Mouse (Mus musculus) adrenal gland, adult 18-20 months (tissue): ENCODE measurements around the gene Trmt1l. TPM values are rescaled to one million over a fixed set of nuclear protein-coding genes. Genes with fewer than 3 reads are reported as not detected.
"Not testable (repeated sequence)": the region's sequence is repeated elsewhere in the genome, so short reads cannot be mapped to it uniquely, and the experiment has no call there.

Experiments
- DNase-seq, 2 experiments: peaks; one replicate each; pipeline ENCODE4 v3.0.0; 2021 to 2022; ENCODE audit warnings: low spot score in 2 of 2
- long read RNA-seq, 2 experiments: library from polyadenylated mRNA; stranded (forward); transcript quantifications; one replicate each; pipeline ENCODE4 v2.0.0; 2021
- total RNA-seq, 2 experiments: library from RNA; stranded (reverse); gene quantifications; 1 replicate in 1 of 2; 2 replicates in 1 of 2; pipeline ENCODE4 v1.2.3; 2021

Gene Trmt1l
- total RNA-seq = 10 to 100 TPM; 30.1 to 31.5 TPM
- long read RNA-seq, experiment 1, transcript Trmt1l-201 (15 exons, 2,749 nt) = major isoform, 18 of 27 reads
- long read RNA-seq, experiment 1, partial matches to known transcripts = 1 of 27 reads
- long read RNA-seq, experiment 1, other reads (novel, unspliced or antisense) = 6 of 27 reads
- long read RNA-seq, experiment 2, transcript Trmt1l-201 (15 exons, 2,749 nt) = major isoform, 31 of 50 reads
- long read RNA-seq, experiment 2, partial matches to known transcripts = 4 of 50 reads
- long read RNA-seq, experiment 2, other reads (novel, unspliced or antisense) = 12 of 50 reads

DNA sequence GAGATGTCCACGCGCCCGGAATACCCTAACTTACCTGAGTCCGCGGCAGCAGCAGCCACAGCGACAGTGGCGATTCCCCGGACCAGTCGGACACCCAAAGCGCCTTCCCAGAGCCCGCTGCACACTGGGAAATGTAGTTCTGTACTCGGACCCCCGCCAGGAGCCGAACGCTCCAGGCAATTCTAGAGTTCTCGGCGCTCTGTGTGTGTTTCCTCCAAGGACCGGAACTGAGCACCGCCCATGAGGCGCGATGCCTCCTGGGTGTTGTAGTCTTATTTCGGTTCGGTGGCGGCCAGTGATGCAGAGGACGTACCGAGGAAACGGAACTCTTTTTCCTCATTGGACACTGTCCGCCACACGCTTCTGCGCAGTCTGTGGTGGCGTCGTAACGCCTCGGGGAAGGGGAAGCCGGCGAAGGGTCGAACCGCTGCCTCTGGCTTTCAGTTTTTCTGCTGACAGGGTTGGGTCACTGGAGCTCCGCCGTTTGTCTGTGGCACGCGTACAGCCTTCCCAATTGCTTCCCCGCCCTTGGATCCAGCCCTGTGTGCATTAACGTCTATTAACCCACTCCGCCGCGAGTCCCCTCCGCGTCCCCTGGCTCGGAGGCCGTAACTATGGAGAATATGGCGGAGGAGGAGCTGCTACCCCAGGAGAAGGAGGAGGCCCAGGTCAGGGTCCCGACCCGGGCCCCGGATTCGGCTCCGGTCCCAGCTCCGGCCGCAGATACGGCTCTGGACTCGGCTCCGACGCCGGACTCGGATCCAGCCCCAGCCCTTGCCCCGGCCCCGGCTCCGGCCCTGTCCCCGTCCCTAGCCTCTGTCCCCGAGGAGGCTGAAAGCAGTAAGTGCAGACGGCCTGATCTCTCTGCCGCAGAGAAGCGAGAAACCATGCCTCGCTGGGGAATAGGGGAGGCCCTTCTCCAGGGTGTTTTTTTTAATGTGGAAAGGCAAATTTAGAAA lies at the start of gene Trmt1l, which contains the start of gene Swt1:
Gene Trmt1l (plus strand): TSS at position 280 of the 959 bp plus-strand sequence.
Gene Swt1 (minus strand): TSS at position 193 of the 959 bp plus-strand sequence.
- DNase-seq = peak; percentile 91 to 95

DNA sequence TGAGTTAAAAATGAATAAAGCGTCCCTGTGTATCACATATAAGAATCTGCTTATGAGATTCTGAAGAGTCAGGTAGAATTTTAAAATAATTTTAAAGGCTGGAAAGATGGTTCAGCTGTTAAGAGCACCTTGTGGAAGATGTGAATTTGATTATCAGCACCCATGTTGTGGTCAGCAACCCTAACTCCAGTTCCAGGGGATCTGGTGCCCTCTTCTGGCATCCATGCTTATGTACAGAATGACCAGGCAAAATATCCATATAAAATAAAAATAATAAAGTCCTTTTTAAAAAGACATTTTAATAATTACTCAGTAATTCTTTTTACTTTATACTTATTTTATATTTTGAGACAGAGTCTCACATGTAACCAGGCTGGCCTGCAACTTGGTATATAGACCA lies 38.3 kb upstream of the Trmt1l start:
- no peak for DNase-seq

DNA sequence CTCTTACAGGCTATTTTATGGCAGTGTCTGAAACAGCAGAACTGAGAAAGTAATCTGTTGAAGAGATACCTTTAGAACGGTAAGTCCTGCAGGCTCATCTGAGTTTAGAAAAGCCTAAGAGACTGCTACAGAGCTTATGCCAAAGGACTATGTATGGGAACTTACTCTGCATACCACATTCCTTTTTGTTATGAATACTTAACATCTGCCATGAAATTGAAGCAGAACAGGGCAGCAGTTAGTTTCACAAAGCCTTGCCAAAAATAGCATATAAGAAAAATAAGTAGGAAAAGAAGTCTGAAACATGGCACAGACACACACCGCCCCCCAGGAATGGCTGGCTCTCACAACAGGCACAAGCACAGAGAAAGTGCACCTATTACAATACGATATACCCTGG lies 18.5 kb upstream of the Trmt1l start:
- no peak for DNase-seq

DNA sequence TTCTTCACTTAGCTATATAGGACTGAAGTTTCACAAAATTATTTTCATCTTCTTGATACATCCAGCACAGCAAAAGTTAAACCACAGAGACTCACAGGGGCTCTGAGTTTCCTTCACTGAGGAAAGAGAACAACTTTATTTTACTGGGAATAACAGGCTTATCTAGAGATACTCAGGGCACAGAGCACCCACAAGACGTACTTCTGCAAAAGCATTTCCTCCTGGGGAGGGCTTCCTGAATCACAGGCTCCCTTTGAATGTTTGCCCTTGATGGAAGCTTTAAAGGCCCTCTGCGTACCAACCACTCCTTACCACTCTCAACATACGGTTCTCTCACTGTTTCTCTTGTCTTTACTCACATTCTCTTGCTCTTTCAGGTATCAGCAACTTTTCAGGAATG lies 6.2 kb upstream of the Trmt1l start:
- DNase-seq = no peak

DNA sequence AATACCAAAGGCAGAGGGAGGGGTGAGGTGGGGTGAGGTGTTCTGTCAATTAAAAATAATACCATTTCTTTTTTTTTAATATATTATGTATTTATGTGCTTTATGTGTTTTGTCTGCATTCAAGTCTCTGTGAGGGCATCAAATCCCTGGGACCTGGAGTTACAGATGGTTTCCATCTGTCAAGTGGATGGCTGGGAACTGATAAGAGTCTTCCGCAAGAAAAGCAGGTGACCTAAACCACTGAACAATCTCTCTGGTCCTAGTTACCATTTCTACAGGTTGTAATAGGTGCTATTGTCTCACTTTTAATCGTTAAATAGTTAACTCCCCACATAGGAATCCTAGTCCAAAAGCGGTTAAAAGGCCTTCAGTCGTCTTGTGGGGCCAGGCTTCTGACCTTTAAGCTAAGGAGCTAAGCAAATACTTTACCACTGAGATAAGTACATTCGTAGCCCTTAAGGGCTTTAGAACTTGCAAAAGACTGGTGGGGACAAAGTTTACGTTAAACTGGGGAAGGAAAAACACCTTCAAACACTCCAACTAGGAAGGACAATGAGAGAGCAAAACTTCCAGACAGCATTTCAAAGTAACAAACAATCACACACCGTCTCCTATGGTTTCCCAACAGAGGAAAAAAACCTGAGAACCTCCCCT lies 1.3 kb upstream of the Trmt1l start:
- peak in 1 of 2 experiments; percentile 10 for DNase-seq

DNA sequence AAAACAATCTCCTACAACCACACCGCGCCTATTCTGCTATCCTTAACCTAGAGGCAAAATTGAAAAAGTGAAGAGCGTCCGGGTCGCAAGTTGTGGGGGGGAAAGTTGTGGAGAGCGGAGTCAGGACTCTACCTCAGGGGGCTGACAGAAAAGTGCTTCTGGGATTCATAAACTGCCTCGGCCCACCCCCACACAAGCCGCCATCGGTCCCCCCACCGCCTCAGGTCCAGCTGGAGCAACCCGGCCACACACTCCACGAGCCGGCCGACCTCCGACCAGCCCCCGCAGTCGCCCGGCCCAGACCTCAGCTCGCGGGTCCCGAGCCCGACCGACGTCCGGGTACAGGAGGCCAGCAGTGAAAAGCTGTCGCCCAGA lies 467 bp upstream of the Trmt1l start:
- DNase-seq = no peak

DNA sequence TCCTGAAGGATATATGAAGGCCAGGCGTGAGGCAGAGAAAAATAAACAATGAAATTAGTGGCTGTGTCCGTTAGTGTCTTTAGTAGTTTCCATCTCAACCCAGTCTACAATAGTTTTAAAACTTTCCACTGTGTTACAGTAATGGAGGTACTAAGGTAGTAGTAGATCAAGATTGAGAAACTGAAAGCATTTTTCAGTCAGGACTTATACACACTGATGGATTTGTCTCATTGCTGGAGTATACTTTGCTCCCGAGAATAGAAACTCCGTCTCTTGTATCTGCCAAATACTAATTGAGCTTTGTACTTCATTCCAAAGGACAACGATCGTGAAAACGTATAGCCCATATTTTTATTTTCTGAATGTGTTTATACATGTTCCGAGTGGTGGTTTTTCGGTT lies 974 bp downstream of the Trmt1l start:
- no peak for DNase-seq

DNA sequence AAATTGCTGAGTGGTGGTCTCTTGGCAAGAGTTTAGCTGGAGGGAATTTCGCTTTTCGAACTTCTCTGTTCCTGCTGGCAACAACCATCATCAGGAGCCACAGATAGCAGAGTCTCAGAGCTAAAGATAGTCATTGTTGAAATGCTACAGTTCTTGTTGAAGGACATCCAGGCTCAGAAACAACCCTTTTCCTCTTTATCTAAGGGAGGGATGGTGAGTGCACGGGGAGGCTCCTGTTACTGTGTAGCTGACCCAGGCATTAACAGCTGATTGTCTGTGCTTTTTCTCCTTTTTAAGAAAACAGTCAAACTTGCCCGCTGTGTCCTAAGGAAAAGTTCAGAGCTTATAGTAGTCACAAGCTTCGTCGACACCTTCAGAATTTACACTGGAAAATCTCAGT lies 7.1 kb downstream of the Trmt1l start:
- no peak for DNase-seq

DNA sequence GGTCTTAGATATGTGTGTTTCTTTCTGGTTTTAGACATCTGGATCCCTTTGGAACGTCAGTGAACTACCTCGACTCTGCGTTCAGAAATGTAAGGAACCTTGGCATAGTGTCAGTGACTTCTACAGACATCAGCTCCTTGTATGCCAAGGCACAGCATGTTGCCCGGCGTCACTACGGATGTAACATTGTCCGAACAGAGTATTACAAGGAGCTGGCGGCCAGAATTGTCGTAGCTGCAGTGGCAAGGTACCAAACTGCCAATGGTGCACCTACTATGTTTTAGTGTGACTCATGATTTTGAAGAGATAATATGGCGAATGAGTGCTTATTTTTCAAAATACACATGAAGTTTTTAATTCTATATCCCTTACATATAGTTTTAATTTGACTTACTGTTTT lies 21.5 kb downstream of the Trmt1l start:
- DNase-seq = no peak

DNA sequence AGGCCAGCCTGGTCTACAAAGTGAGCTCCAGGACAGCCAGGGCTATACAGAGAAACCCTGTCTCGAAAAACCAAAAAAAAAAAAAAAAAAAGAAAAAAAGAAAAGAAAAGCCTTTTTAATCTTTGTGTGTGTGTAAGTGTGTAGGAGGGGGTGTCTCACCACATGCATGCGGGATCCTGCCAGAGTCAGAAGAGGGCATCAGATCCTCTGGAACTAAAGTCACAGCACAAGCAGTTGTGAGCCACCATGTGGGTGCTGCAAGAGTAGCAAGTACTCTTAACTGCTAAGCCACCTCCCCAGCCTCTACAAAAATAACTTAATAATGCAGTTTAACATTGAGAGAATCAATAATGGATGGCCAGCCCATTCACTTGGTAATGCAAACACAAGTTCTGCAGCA lies 22.5 kb downstream of the Trmt1l start:
- DNase-seq = no peak

DNA sequence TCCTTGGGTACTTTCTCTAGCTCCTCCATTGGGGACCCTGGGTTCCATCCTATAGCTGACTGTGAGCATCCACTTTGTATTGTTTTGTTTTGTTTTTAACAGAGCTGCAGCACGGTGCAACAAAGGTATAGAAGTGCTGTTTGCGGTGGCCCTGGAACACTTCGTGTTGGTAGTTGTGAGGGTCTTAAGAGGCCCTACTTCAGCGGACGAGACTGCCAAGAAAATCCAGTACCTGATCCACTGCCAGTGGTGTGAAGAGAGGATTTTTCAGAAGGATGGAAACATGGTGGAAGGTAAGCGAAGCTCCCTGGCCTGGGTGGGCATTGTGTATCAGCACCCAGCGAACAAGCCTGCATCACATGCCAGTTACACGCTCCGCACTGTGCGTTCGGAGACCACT lies 23.6 kb downstream of the Trmt1l start:
- no peak for DNase-seq

DNA sequence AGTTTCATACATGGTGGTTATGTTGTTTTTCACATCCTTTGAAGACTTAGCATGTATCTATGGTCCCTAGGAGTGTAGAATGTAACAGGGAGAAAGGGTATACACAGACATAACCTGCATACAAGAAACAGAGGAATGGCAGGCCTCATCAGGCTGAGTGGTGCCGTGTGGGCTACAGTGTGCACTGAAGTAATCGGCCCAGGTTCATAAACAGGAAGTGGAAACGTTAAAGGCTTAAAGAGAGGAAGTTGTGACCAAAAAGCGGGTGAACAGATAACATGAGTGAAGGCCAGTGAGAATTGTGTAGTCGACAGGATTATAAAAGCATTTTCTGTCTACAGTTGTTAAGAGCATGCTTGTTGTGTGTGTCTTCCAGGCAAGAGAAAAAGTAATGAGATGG lies 28.7 kb downstream of the Trmt1l start:
- no peak for DNase-seq

DNA sequence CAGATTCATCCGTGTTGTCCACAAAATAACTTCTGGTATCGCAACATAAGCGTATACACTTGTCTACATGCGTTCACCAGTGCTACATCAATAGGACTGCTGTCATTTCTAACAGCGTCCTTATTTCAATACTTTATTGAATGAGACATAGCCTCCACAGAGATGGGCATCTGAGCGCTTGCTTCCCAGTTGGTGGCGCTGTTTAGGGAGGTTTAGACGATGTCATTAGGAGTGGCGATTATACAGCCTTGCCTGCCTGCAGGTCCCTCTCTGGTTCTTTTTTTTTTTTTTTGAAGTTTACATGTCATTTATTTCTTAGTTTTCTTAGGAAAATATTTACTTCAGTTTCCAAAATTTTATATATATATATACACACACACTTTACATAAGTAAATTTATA lies 32.9 kb downstream of the Trmt1l start:
- DNase-seq = no peak

DNA sequence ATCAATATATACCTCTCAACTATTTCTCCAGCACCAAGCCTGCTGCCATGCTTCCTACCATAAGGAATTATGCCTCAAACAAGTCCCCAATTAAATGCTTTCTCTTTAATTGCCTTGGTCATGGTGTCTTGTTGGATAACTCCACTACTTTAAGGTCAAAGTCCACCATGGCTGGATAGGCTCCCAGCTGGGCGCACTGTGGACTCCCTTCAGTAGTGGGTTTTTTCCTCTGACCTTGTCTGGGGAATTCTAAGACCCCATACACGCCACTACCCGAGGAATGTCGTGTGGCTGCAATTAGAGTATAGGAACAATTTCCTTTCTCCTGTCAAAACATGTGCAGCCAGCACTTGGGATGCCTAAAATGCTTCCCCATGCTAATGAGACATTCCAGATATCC lies 36.6 kb downstream of the Trmt1l start:
- DNase-seq = no peak

DNA sequence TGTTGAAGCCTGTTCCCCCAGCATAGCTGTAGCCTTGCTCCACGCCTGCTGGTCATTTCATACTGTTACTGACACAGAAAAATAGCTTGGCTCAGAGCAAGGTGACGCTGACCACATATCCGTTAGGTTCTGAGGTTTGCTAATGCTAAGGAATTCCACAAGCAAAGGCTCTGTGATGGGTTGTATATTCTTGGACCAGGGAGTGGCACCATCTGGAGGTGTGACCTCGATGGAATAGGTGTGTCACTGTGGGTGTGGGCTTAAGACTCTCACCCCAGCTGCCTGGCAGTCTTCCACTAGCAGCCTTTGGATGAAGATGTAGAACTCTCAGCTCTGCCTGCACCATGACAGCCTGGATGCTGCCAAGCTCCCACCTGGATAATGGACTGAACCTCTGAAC lies 38.2 kb downstream of the Trmt1l start:
- DNase-seq = no peak

DNA sequence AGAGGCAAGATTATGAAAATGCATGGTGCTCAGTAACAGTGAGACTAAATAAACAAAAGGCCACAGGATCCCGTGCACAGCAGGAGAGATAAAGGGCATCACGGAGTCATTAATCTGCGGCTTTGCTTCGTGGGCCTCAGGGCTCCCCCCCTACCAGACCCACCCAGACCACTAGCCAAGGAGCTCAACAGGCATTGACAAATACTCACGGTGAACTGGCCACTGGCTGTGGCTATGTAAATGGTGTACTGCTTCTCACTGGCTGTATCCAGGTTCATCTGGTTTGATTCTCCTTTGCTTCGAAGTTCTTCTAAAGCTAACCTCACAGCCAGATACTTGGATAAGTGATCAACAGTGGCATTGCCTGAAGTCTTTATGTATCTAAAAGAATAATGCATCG lies 43.1 kb downstream of the Trmt1l start:
- DNase-seq = no peak

DNA sequence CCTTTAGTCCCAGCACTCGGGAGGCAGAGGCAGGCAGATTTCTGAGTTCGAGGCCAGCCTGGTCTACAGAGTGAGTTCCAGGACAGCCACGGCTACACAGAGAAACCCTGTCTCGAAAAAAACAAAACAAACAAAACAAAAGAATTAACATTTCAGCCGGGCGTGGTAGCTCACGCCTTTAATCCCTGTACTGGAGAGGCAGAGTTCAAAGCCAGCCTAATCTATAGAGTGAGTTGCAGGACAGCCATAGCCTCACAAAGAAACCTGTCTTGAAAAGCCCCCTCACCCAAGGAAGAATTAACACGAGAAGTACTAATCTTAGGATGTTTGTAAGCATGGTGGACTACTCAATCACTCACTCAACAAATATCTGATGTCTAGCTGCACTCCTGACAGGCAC lies 44.0 kb downstream of the Trmt1l start:
- DNase-seq = not testable (repeated sequence)

DNA sequence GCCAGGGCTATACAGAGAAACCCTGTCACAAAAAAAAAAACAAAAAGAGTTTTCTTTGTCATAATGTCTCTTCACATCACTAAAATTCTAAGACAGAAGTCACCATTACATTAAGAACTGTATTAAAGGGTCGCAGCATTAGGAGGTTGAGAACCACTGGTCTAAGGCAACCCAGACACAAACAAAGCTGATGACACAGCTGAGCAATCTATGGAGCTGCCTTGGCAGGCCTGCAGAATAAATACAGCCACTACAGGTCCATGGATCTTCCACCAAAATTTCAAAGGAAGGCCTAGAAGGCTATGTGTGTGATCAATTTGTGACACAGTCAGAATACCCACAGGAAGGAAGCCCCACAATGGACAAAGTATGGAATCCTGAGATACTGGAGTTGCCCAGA lies 54.2 kb downstream of the Trmt1l start:
- no peak for DNase-seq

DNA sequence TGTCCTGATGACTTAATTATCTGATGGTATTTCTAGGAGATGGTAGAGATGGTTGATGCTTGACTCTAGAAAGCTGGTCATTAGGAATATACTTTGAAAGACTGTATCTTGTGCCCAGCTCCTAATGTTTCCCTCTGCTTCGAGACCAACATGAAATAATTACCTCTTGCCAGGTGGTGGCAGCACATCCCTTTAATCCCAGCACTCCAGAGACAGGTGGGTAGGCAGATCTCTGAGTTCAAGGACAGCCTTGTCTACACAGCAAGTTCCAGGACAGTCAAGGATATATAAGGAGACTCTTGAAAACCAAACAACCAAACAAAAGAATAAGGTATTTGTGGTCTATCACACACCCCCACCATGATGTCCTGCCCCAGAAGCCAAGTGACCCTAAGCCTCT lies 55.2 kb downstream of the Trmt1l start:
- no peak for DNase-seq

DNA sequence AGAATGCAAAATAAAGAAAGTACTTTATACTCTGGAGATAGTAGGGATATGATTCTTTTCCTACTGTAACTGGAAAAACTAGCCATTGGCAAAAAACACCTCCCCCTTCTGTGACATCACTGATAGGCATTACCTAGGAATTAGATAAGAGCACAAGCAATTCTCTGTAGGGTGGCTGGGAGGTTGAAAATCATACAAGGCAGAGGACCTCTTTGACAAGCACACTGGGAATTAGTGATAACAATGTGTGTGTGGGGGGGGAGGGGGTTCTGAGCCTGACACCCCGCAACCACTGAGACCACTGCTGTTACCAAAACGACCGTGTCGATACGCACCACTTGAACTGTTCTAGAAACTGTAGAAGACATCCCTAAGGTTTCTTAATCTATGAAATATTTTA lies 56.4 kb downstream of the Trmt1l start:
- DNase-seq = no peak

DNA sequence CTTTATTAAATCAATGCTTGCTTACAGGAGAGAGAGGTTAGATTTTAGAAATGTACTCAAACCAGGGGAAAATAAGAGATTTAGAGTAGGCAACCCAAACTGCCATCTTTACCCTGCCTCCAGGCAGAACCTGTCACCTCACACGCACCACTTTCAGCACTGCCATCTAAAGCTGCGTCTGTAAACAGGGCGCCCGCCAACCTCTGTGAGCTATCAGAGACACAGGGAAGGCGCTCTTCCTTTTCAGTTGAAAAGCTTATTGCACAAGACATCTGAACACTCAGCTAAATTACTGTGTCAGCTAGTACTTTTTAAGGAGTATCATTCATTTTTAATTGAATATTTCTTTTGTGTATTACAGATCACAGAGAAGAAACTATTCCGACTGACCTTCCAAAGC lies 61.5 kb downstream of the Trmt1l start:
- no peak for DNase-seq

DNA sequence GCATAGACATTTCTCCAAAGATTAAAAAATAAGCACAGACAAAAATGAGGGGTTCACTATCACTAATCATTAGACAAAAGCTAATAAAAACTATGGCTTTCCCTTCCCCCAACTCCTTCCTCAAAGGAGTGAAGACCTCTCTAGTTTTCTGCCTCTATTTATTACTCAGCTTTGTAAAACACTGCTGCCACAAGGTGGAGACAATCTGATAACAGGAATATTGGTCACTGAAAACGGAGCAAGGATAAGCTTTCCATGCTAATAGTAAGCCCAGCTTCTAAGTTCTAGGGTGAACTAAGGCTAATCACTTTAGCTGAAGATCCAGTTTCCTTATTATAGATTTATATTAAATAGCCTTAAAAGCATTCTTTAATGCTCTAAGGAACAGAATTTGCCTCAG lies 64.1 kb downstream of the Trmt1l start:
- no peak for DNase-seq
